Mouse (Mus musculus) bone marrow, adult 2 months (tissue): Measurements from ENCODE around the gene Ube2z. TPM values are rescaled to one million over a fixed set of nuclear protein-coding genes. Genes with fewer than 3 reads are reported as not detected.
"Not testable (repeated sequence)": the region's sequence is repeated elsewhere in the genome, so short reads cannot be mapped to it uniquely, and the experiment has no call there.

Experiments used
- H3K27ac ChIP-seq: fragments of 200-500 bp; 2 replicates; pipeline ENCODE4 v1.5.1; 2012; ENCODE audit warnings: low read depth, mild to moderate bottlenecking, control low read depth, inconsistent platforms, low read length; ENCODE audit not compliant: control insufficient read depth, poor library complexity, insufficient read depth
- H3K4me1 ChIP-seq: fragments of 200-500 bp; 2 replicates; pipeline ENCODE4 v1.6.1; 2011; ENCODE audit warnings: low read length; ENCODE audit not compliant: control insufficient read depth, insufficient read depth
- H3K4me3 ChIP-seq: fragments of 200-500 bp; replicated peaks from 2 replicates; pipeline ENCODE3; 2011; ENCODE audit warnings: mild to moderate bottlenecking, low read depth, low read length, control low read depth; ENCODE audit not compliant: control insufficient read depth
- CTCF ChIP-seq: fragments of 200-500 bp; IDR thresholded peaks from 2 replicates; pipeline ENCODE4 v1.5.1; 2011; ENCODE audit warnings: low read length, control low read depth; ENCODE audit not compliant: control insufficient read depth, insufficient read depth
- POLR2A ChIP-seq: fragments of 200-500 bp; IDR thresholded peaks from 2 replicates; pipeline ENCODE4 v1.6.1; 2011; ENCODE audit warnings: low read depth, mild to moderate bottlenecking, control low read depth, low read length, borderline replicate concordance; ENCODE audit not compliant: control insufficient read depth
- WGBS: fragments of 180-500 bp; shearing (Covaris S2); methylation state at CpG from one replicate; pipeline ENCODE4 v1.1.7; 2018; 5-methylcytosine and 5-hydroxymethylcytosine counted together
- polyA plus RNA-seq: library from polyadenylated mRNA; stranded (reverse); fragments of >200 nt; gene quantifications from 2 replicates; pipeline ENCODE4 v1.2.4, GENCODE M21; 2011; ENCODE audit warnings: low replicate concordance; ENCODE audit not compliant: missing spikeins, insufficient read depth, insufficient read length

Gene Ube2z
- polyA plus RNA-seq: 16.8 and 26.9 TPM in 2 replicates

DNA sequence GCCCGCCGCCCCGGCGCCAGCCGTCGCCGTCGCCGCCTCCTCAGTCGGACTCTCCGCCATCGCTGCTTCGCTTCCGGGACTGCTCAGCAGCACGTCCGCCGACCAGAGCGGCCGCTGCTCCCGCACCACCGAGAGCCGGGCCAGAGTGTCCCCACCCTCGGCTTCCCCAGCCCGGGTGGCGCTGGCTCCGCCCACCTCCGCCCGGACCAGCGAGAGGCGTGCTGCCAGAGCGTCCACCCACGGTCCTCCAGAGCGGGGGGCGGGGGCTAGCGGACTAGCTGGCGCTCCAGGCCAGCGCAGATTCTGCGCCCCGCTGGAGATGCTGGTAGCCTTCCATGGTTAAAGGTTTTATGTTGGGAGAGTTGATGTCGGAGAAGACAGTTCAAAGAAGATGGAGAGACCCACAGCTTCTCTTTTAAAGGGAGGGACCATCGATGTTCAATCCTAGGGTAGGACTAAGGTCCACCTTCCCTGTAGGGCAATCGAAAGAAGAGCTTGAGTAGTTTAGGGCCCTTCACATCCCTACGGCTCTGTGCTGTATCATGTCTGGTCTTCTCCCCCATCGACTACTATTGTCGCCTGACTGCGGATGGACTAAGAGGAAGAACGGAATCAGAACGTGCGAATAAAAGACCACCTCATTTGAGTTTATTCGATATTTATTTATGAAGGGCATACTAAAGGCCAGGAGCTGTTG lies at the start of gene Ube2z:
Gene Ube2z (minus strand): TSS at position 174 of the 697 bp plus-strand sequence.
- peak within 1 kb of the TSS; percentile 93 for H3K4me3 ChIP-seq
- peaks cover 2% of the 10 kb centered on the region for H3K4me1 ChIP-seq
- TF ChIP-seq POLR2A (peak; percentile 89; the same call in 1 of the 2 replicates), CTCF (no peak)
- peak within 1 kb of the TSS; percentile 81 for H3K27ac ChIP-seq
- 5% methylated on average over 50 of the region's 50 CpGs for WGBS

GRCm38 (mm10) chr11:96114077-96114476 lies 48.9 kb upstream of the Ube2z start:
- Histone ChIP-seq H3K4me3 (no peak overlapping the region), H3K4me1 (no peaks in the 10 kb centered on the region), H3K27ac (no peak overlapping the region)
- TF ChIP-seq POLR2A: no peak
- TF ChIP-seq CTCF: no peak
- 56% methylated on average over 2 of the region's 2 CpGs for WGBS

DNA sequence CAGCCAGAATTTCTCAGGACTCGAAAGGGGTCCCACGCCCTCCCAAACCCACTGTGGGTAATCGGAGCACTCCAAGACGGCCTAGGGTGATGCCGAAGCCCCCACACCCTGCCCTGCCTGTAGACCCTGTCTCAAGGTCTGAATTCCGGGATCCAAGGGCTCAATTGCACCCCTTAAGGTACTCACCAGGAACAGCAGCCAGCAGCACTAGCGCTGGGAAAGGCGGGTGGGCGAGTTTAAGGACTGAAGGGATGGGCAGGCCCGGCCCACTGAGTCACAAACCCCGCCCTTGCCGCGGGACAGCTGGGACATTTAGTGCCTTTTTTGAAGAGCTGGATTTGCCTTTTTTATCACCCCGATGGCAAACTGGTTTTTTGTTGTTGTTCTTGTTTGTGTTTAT lies 46.6 kb upstream of the Ube2z start, which contains the start of gene Calcoco2:
Gene Calcoco2 (minus strand): TSS at position 214 of the 400 bp plus-strand sequence.
- 55% methylated on average over 14 of the region's 14 CpGs for WGBS

DNA sequence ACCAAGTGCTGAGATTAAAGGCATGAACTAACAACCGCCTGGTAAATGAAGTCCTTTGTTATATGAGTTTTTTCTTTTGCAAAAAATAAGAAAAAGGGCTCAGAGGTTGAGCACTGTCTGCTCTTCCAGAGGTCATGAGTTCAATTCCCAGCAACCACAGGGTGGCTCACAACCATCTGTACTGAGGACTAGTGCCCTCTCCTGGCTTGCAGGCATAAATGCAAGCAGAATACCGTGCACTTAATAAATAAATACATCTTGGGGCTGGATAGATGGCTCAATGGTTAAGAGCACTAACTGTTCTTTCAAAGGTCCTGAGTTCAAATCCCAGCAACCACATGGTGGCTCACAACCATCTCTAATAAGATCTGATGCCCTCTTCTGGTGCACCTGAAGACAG lies 45.8 kb upstream of the Ube2z start:
- not testable (repeated sequence) for H3K27ac ChIP-seq, H3K4me1 ChIP-seq, H3K4me3 ChIP-seq
- 56% methylated on average over 2 of the region's 2 CpGs for WGBS

More for the DNA sequence above, 46.6 kb upstream of the Ube2z start, which contains the start of gene Calcoco2:
- Histone ChIP-seq H3K4me3 (no peak within 1 kb of the TSS), H3K4me1 (no peaks in the 10 kb centered on the region), H3K27ac (no peak within 1 kb of the TSS)
- no peak for TF ChIP-seq POLR2A
- no peak for TF ChIP-seq CTCF

- no peak overlapping the region for H3K4me3 ChIP-seq
- no peak overlapping the region for H3K27ac ChIP-seq
- no peaks in the 10 kb centered on the region for H3K4me1 ChIP-seq
- WGBS: 18% methylated on average over 1 of the region's 1 CpGs
- TF ChIP-seq CTCF: no peak
- no peak for TF ChIP-seq POLR2A
Observed at GRCm38 (mm10) chr11:96108376-96108775, 43.2 kb upstream of the Ube2z start.

- under 1% methylated on average over 3 of the region's 3 CpGs for WGBS
- Histone ChIP-seq H3K27ac (no peak overlapping the region), H3K4me1 (no peaks in the 10 kb centered on the region), H3K4me3 (no peak overlapping the region)
- peak; percentile 89 for TF ChIP-seq CTCF
- no peak for TF ChIP-seq POLR2A
Observed at GRCm38 (mm10) chr11:96093361-96093760, 28.2 kb upstream of the Ube2z start.

DNA sequence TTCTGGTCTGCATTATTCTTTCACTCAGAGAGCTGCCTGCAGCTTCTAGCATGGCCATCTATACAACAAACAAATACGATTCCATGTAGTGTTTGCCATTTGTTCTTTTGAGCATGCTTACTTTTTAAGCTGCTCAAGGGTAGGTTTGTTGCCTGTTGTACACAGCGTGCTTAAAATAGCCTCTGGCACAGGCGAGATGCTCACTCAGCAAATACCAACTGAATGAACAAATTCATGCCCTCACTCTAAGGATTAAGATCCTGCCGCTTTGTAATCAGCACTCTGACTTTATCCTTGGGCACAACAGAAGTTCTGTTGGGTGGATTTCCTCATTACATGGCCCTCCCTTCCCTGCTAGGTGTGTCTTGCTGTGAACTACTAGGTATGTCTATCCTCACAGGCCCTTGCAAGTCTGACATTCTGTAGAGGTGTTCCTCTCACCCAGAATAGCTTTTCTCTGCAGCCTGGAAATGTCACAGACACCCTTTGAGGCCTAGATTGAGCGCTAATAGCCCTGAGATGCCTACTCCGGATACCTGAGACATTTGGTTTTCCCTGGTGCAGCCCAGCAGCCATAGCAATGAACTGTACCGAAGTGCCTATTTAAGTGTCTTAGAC lies 27.6 kb upstream of the Ube2z start:
- no peaks in the 10 kb centered on the region for H3K4me1 ChIP-seq
- no peak overlapping the region for H3K27ac ChIP-seq
- WGBS: 42% methylated on average over 7 of the region's 7 CpGs
- no peak overlapping the region for H3K4me3 ChIP-seq
- no peak for TF ChIP-seq CTCF
- no peak for TF ChIP-seq POLR2A

- H3K4me1 ChIP-seq: no peaks in the 10 kb centered on the region
- no peak for TF ChIP-seq POLR2A
- TF ChIP-seq CTCF: no peak
- WGBS: 58% methylated on average over 2 of the region's 2 CpGs
- H3K27ac ChIP-seq: no peak overlapping the region
- no peak overlapping the region for H3K4me3 ChIP-seq
Observed at GRCm38 (mm10) chr11:96091073-96091472, 25.9 kb upstream of the Ube2z start.
